In the genomic region with DNA sequence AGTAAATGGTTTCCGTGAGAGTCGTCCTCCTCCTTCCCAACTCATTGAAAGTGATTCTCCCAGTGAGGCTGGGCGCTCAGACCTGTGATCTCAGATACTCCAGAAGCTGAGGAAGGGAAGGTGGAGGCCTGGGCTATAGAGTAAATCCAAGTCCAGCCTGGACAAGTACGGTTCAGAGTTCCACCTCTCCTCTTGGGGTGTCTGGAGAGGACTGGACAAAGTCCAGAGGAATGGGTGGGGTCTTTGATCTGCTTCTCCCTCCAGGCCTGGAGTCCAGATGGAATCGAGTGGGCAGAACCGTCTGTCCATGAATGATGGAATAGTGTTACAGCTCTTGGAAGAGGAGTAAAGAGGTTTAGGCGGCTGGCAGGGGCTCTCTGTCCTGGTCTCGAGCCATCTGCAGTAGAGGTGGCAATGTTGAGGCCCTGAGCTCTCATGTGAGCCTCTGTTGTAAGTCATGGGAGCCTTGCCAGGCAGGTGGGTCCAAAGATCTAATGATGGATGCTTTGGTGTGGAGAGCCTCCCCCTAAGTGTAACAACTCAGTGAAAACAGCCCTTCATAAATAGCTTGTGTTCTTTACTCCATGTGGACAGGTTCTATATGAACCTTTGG, we compare ENCODE assay signal across 20 mouse cellular contexts.
DNase-seq lines count a peak whose midpoint lies in the region; ATAC-seq and TF ChIP-seq lines count a peak whose summit lies in the region.
"Had no signal": no experiment of that assay in that cellular context is flagged by ENCODE, and none has a peak within 500 bp of the region (broad histone marks: within the 10 kb centered on the region; RNA-seq: fewer than 3 reads in every experiment).

No protein-coding gene starts in this region.

- H3K4me1 ChIP-seq in ES-Bruce4 (ENCODE audit: control insufficient read depth, insufficient read depth, low read length), result peaks cover 7% of the 10 kb centered on the region
- peaks cover 3% of the 10 kb centered on the region; the same call in 1 of the 2 replicates for H3K4me1 ChIP-seq in intestine, postnatal 0 days (replicated peaks; ENCODE audit: control insufficient read depth, insufficient read depth, low read length)
- H3K4me1 ChIP-seq: liver, embryonic 15.5 days had no signal

- TF ChIP-seq POLR2A in ES-Bruce4 (IDR thresholded peaks at IDR 0.05; ENCODE audit: insufficient read depth, low read length), result no peak

- no peak overlapping the region for H3K9ac ChIP-seq in ES-Bruce4 (ENCODE audit: low read depth, poor library complexity, severe bottlenecking)
- H3K9ac ChIP-seq in intestine, postnatal 0 days (ENCODE audit: low read depth, low read length), result no peak overlapping the region
- H3K9ac ChIP-seq: embryonic facial prominence, embryonic 15.5 days; forebrain, embryonic 12.5 days; liver, embryonic 15.5 days had no signal

- H3K27me3 ChIP-seq in ES-Bruce4 (ENCODE audit: control insufficient read depth, insufficient read depth, low read length, poor library complexity, severe bottlenecking), result no peaks in the 10 kb centered on the region
- H3K27me3 ChIP-seq in intestine, postnatal 0 days (replicated peaks; ENCODE audit: control insufficient read depth, insufficient read depth, low read length), result no peaks in the 10 kb centered on the region
- H3K27me3 ChIP-seq: embryonic facial prominence, embryonic 15.5 days; forebrain, embryonic 12.5 days; liver, embryonic 15.5 days had no signal

- H3K27ac ChIP-seq in ES-Bruce4 (ENCODE audit: insufficient read depth, low read length), result peak overlapping the region; percentile 57; the same call in 1 of the 2 replicates
- peak overlapping the region; percentile 46; the same call in 1 of the 2 replicates for H3K27ac ChIP-seq in intestine, postnatal 0 days (ENCODE audit: low read depth, low read length)
- H3K27ac ChIP-seq: embryonic facial prominence, embryonic 15.5 days; forebrain, embryonic 12.5 days; heart, adult 2 months; liver, embryonic 15.5 days had no signal

- TF ChIP-seq EP300 in ES-Bruce4 (IDR thresholded peaks at IDR 0.05; ENCODE audit: insufficient read depth, low read depth, low read length), result no peak

- no peak overlapping the region for H3K4me3 ChIP-seq in ES-Bruce4 (ENCODE audit: low read depth, low read length)
- no peak overlapping the region for H3K4me3 ChIP-seq in intestine, postnatal 0 days (ENCODE audit: low read depth, low read length)
- H3K4me3 ChIP-seq: embryonic facial prominence, embryonic 15.5 days; forebrain, embryonic 12.5 days; heart, adult 2 months; liver, embryonic 15.5 days; myocyte had no signal

- 41% methylated on average over 8 of the region's 8 CpGs for WGBS in intestine, postnatal 0 days

- ATAC-seq in intestine, postnatal 0 days, result peak; percentile 68
- ATAC-seq: hindbrain, embryonic 16.5 days had no signal

- peak; percentile 41 for DNase-seq in kidney, adult 11 months
- no peak for DNase-seq in kidney, postnatal 4 days
- DNase-seq in kidney, postnatal 25 days, result peak; percentile 47 to 68
- no peak for DNase-seq in adrenal gland, postnatal 36 days
- DNase-seq in layer of hippocampus, adult 9-10 months (ENCODE audit: low spot score), result no peak
- DNase-seq: adrenal gland, adult 2 months; cerebellum, adult 2 months; heart, adult 2 months; heart, postnatal 10 days; layer of hippocampus, adult 9-11 months; retina, postnatal 1 day; thymus, postnatal 4 days had no signal

- no peak for TF ChIP-seq CTCF in ES-Bruce4 (IDR thresholded peaks at IDR 0.05; ENCODE audit: low read depth, low read length)
- TF ChIP-seq CTCF in intestine, postnatal 0 days (IDR thresholded peaks at IDR 0.05; ENCODE audit: low read depth), result no peak

- no peak overlapping the region for H3K4me2 ChIP-seq in intestine, postnatal 0 days (replicated peaks; ENCODE audit: low read depth)
- H3K4me2 ChIP-seq: embryonic facial prominence, embryonic 15.5 days; forebrain, embryonic 12.5 days; liver, embryonic 15.5 days; midbrain, embryonic 11.5 days had no signal

- H3K36me3 ChIP-seq in ES-Bruce4 (ENCODE audit: control insufficient read depth, insufficient read depth, low read length, poor library complexity, severe bottlenecking), result no peaks in the 10 kb centered on the region
- peaks cover 17% of the 10 kb centered on the region for H3K36me3 ChIP-seq in intestine, postnatal 0 days (ENCODE audit: control insufficient read depth, insufficient read depth)
- H3K36me3 ChIP-seq: forebrain, embryonic 12.5 days had no signal

- no peaks in the 10 kb centered on the region for H3K9me3 ChIP-seq in ES-Bruce4 (replicated peaks; ENCODE audit: control insufficient read depth, insufficient read depth, low read length, poor library complexity, severe bottlenecking)
- no peaks in the 10 kb centered on the region for H3K9me3 ChIP-seq in intestine, postnatal 0 days (ENCODE audit: control insufficient read depth)
- H3K9me3 ChIP-seq: embryonic facial prominence, embryonic 15.5 days; forebrain, embryonic 12.5 days; liver, embryonic 15.5 days had no signal

Comparison
In these comparisons a context has a peak if more than half of its experiments do, and no peak if none do; other contexts are left out.
1. DNase-seq: peak in kidney, adult 11 months (single experiment) and kidney, postnatal 25 days (2 of 2); none in kidney, postnatal 4 days (0 of 2), adrenal gland, postnatal 36 days (0 of 2) and layer of hippocampus, adult 9-10 months (single experiment).